Mouse (Mus musculus) cerebellum, postnatal 36 days (tissue): Measurements from ENCODE around the gene Rgs7.
A peak's percentile ranks its signal among the peaks of the same experiment; 100 is the strongest.

ENCODE experiments used
- DNase-seq, 2 experiments: peaks; one replicate each; pipeline ENCODE4 v3.0.0; 2021 to 2022; ENCODE audit warnings: mixed read lengths in 2 of 2

The Rgs7 gene

GRCm38 (mm10) chr1:175431356-175432053 is 60.8 kb downstream of the Rgs7 start:
- peak; percentile 94 for DNase-seq

GRCm38 (mm10) chr1:175427112-175427511 is 65.2 kb downstream of the Rgs7 start:
- no peak for DNase-seq

DNA sequence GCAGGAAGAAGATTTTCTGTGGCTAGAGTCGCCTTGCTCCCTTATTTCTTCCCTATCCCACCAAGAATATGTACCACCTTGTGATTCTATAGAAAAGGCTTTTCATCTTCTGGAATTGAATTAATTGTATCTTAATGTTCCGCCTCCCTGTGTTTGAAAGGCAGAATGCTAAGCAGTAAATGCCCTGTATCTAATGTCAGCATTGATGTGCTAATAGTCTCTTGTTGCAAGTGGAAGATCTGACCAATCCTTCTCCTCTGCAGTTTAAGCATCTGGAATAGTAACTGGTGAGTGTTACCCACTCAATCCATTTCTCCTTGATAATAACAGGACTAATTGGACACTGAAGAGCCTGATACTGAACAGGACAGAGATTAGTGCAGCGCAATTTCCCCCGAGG is 65.9 kb downstream of the Rgs7 start:
- DNase-seq, result no peak

DNA sequence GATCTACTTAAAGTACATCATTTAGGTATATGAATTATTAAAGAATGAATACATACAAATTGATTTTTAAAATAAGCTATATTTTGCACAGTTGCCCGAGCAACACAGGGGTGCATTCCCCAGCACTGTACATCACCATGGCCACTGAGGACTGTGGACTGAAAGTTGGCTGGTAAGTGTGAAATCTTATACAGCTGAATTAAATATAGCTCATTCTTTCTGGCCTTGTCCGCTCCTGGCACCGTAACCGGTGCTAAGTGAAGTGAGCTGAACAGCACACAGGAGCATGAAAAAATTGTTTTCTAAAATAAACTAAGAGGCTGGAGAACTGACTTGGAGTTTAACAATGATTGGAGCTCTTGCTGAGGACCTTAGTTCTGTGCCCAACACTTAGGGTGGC is 71.4 kb downstream of the Rgs7 start:
- DNase-seq, result no peak

DNA sequence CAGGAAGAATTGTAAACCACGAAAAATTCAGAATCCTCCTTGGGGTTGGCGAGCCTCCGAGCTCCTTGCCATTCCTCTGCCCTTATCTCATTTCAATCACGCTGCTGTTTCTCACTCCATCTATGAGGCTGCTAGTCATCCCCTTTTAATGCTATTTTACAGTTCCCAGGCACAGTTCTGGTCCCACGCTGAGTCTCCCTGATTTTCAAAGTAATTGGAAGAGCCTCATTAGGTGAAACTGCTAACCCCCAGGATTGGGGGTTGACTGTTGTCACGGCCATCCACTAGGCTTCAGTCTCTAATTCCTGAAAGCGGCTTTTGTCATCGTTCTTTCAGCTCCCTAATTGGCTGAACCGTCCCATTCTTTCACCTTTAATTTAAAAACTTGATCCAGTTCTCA is 76.6 kb downstream of the Rgs7 start:
- no peak for DNase-seq

GRCm38 (mm10) chr1:175410399-175410798 is 81.9 kb downstream of the Rgs7 start:
- no peak for DNase-seq

DNA sequence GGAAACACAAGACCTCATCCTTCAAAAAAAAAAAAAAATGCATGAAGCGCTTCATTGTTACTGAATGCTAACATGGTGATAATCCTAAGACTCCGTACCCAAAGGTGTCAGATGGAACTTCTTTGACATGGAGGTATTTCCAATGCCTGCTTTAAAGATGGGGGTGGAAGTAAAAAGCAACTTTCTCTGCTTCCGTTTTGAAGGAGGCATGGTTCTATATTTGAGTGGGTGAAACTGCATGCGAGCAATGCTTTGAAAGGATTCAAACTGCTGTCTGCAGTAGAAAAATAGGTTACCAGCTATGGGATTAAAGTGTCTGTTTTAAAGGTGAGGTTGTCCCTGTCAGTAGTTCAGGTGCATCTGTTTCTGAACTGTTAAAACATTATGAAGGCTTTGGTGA is 100.4 kb downstream of the Rgs7 start:
- no peak for DNase-seq

DNA sequence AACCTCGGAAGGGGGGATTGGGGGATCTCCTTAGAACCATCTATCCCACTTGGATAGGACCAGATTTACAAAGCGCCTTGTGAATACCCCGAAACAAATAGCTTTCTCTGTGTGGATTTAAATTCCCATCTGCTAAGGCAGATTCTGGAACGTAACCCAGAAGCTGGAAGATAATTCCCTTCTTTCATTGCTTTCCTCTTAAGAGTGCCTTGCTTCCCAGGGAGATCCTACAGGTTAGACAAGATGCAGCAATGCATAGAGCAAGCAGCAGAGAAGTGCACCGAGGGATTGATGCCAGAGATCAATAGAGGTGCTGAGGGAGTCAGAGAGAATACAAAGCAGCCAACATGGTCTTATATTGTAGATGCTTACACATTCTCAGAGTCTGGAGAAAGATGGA is 103.0 kb downstream of the Rgs7 start:
- DNase-seq, result no peak

- DNase-seq, result peak; percentile 31 to 32
Observed at GRCm38 (mm10) chr1:175385581-175386235, 106.6 kb downstream of the Rgs7 start.

DNA sequence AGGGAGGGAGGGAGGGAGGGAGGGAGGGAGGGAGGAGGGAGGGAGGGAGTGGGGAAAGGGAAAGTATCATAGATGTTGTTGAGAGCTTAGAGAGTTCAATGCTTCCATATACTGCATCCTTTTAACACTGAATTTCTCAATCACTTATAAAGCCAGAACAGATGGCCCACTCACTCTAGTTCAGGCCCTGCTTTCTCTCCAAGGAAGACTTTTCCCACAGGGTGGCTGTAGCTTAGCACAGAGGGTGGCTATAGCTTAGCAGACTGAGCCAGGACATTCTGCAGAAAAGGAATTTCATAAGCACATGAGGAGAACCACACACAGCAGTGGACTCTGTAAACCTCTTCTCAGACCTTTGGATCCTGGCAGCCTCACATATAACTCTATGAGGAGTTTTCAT is 119.7 kb downstream of the Rgs7 start:
- peak; percentile 20 to 43 for DNase-seq

GRCm38 (mm10) chr1:175368062-175368461 is 124.2 kb downstream of the Rgs7 start:
- no peak for DNase-seq

DNA sequence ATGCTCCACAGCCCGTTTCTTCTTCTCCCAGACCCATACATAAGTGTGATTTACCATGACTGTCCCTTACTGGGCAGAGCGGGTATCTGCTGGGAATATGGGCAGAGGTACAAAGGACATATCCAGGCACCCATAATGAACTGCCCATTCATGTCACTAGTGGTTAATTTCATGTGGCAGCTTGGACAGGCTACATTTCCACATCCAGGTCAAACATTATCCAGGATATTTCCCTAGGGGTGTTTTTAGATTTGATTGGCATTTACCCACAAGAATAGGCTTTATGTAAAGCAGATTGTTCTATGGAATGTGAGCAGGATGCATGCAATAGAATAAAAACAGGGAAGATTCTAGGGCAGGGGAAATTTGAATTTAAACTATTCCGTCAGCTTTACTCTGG is 128.7 kb downstream of the Rgs7 start:
- no peak for DNase-seq

DNA sequence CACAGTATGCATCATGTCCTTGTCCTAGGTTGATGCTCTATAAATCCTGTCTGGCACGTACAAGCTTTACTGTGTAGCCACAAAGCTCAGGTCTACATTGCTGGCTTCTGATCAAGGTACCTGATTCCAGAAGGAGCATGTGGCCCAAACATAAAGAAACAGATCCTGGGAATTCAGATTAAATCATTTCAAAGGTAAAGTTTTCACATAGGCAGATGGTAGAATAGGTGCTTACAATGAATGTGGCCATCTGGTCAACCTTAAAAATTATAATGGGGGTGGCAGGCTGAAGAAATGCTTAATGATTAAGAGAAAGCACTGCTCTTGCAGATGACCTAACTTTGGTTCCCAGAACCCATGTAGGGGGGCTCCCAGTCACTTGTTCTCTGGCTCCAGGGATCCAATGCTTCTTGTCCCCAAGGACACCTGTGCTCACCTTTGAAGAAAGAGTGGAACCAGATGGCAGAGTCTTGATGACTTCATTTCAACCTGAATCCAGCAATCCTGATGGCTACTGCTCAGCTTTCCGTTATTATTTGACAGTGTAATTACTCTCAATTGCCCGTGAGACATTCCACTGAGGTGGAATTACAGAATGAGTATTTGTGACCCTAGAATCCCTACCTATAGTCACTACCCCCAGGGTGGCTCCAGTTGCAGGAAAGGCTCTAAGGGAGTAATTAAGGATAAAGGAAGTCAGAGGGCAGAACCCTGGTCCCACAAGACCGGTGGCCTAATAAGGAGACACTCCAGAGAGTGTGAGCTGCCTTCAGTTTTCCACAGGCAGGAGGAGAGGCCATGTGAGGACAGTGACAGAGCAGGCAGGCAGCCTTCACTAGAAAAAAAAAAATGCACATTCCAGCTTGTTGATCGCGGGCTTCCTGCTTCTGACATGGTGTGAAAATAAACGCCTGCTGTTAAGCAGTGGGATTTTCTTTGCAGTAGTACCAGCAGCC is 132.6 kb downstream of the Rgs7 start:
- peak; percentile 26 to 43 for DNase-seq

- DNase-seq, result no peak
Observed at GRCm38 (mm10) chr1:175352921-175353320, 139.4 kb downstream of the Rgs7 start.

GRCm38 (mm10) chr1:175346162-175346561 is 146.1 kb downstream of the Rgs7 start:
- DNase-seq, result no peak

- no peak for DNase-seq
Observed at GRCm38 (mm10) chr1:175336191-175336590, 156.1 kb downstream of the Rgs7 start.

DNA sequence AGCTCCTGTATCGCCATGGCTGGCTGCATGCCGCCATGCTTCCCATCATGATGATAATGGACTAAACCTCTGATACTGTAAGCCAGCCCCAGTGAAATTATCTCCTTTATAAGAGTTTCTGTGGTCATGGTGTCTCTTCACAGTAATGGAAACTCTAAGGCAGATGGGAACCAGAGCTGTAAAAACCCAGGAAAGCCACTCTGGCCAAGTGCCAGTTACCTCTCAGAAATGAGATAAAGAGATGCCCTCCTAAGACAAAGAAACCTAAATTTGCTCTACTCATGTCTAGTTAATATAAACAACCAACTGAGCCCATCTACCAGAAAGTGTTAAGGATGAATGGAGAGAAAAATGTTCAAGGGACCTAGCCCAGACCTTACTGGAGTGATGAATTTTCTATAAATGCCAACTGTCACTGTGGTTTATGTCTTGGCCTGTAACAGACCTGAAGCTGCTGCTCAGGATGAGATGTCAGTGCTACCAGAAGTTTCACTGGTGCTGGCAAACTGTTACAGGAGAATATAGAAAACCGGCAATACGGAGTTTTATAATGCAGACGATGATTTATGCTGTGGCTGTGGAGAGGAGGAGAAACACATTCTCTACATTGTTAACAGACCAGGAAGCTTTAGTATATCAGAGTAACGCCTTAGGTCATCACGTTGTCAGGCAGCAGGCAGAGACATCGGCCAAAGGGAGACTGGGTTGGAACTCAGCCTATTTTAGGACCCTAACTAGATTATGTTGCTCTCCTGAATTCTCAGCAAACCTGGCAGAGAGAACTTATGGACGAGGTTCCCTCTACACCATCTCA is 159.1 kb downstream of the Rgs7 start:
- DNase-seq, result peak; percentile 45 to 59

DNA sequence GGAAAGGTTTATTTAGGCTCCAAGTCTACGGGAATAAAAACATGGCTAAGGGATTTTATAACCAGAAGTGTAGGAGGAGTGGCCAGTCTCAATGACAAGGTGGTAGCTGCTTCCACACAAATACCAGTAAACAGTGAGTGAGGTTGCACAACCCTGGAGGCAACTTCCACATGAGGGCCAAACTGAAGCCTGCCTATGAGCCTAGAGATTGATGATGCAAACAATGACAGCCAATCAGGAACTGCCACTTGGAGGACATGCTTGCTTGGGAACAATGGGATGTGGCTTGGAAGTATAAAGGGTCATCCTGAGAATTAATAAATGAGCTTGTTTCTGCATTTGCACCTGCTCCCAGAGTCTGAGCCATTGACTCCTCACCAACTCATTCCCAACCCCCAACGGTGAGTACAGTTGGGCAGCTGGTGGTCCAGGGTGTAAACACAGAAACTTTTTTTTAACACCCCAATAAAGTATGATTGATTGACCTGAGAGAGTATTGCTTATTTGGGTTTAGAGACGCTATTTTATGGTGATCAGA is 162.3 kb downstream of the Rgs7 start:
- no peak for DNase-seq

DNA sequence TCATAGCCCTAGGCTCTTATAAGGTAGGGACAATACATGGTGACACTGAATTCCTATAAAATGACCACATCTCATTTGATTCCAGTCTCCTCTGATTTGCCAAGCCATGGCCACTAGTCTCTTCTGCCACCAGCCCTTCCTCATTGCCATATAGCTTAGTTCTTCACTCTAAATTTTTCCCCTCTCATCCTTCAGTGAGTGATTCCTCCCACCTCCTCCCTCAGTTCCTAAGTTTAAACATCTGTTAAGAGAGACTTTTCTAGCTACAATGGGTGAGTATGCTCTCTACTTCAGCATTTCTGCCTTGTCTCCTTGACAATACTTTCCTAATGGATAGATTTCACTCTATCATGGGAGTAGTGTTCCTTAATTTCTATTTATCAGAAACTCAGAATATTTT is 169.5 kb downstream of the Rgs7 start:
- no peak for DNase-seq

- no peak for DNase-seq
Observed at GRCm38 (mm10) chr1:175319205-175319604, 173.1 kb downstream of the Rgs7 start.

DNA sequence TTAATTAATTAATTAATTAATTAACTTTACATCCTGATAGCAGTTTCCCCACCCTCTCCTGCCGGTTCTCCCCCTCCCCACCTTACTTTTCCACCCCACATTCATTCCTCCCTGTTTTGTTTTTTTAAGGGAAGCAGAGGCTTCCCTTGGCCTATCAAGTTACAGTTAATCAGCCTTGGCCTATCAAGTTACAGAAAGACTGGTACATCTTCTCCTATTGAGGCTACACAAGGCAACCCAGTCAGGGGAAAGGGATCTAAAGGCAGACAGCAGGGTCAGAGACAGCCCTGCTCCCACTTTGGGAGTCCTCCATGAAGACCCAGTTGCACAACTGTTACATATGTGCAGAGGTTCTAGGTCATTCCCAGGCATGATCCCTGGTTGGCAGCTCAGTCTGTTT is 175.0 kb downstream of the Rgs7 start:
- no peak for DNase-seq

GRCm38 (mm10) chr1:175307604-175308003 is 184.7 kb downstream of the Rgs7 start:
- no peak for DNase-seq
